Mouse (Mus musculus) CD4-positive naive resting alpha-beta T cell, adult 57 days (primary cell): ENCODE data around the gene Pcbp3. TPM values are rescaled to one million over a fixed set of nuclear protein-coding genes. Genes with fewer than 3 reads are reported as not detected.

Experiments
- total RNA-seq: library from RNA; stranded (reverse); gene quantifications from one replicate; pipeline ENCODE4 v1.2.4, GENCODE M21; 2023

The Pcbp3 gene
- total RNA-seq: 18.1 TPM

GRCm38 (mm10) chr10:76961790-76962489, at the start of gene Pcbp3:
Gene Pcbp3 (minus strand): TSS chr10:76961887.

GRCm38 (mm10) chr10:76725682-76726285, 235.9 kb downstream of the Pcbp3 start, which contains the start of gene Col6a1:
Gene Col6a1 (minus strand): TSS chr10:76726168.

Other genes starting within 250 kb of the Pcbp3 start
- gene Col6a1, start 235.7 kb downstream of the Pcbp3 start, total RNA-seq: 1.3 TPM
- gene Slc19a1, start 70.4 kb upstream of the Pcbp3 start, total RNA-seq: 24.4 TPM
- 1.3 TPM for gene Col18a1, start 204.7 kb upstream of the Pcbp3 start, total RNA-seq